Mouse (Mus musculus): Measurements from ENCODE around the gene Fkbp6. TPM values are rescaled to one million over a fixed set of nuclear protein-coding genes. Genes with fewer than 3 reads are reported as not detected.

Gene Fkbp6
- polyA plus RNA-seq, 1 experiment from 2014 or later, result not detected

GRCm38 (mm10) chr5:135301916-135302315 lies 47.9 kb downstream of the Fkbp6 start:
- no peak for ATAC-seq (ENCODE audit: low FRiP score)
- Histone ChIP-seq H3K9me3 (replicated peaks) (no peaks in the 10 kb centered on the region), H3K9ac (no peak overlapping the region), H3K36me3 (no peaks in the 10 kb centered on the region), H3K27ac (0 out of 2 replicates have a peak overlapping the region, but pooled peaks have one; percentile 30), H3K4me2 (replicated peaks) (no peak overlapping the region), H3K27me3 (0 out of 2 replicates have a peak, but pooled peaks cover 3% of the 10 kb centered on the region), H3K4me1 (no peaks in the 10 kb centered on the region), H3K4me3 (no peak overlapping the region)
- 46% methylated on average over 3 of the region's 3 CpGs for WGBS

GRCm38 (mm10) chr5:135292001-135292400 lies 57.8 kb downstream of the Fkbp6 start:
- Histone ChIP-seq H3K27me3 (no peaks in the 10 kb centered on the region), H3K36me3 (no peaks in the 10 kb centered on the region), H3K9ac (no peak overlapping the region), H3K4me2 (replicated peaks) (no peak overlapping the region), H3K27ac (no peak overlapping the region), H3K9me3 (replicated peaks) (no peaks in the 10 kb centered on the region), H3K4me1 (0 out of 2 replicates have a peak, but pooled peaks cover 5% of the 10 kb centered on the region), H3K4me3 (no peak overlapping the region)
- ATAC-seq (ENCODE audit: low FRiP score), result no peak
- WGBS, result 85% methylated on average over 2 of the region's 2 CpGs

- Histone ChIP-seq H3K9me3 (replicated peaks) (no peaks in the 10 kb centered on the region), H3K36me3 (no peaks in the 10 kb centered on the region), H3K9ac (no peak overlapping the region), H3K27me3 (no peaks in the 10 kb centered on the region), H3K4me2 (replicated peaks) (no peak overlapping the region), H3K4me3 (no peak overlapping the region), H3K27ac (no peak overlapping the region), H3K4me1 (0 out of 2 replicates have a peak, but pooled peaks cover 5% of the 10 kb centered on the region)
- ATAC-seq (ENCODE audit: low FRiP score), result no peak
- WGBS, result 44% methylated on average over 4 of the region's 4 CpGs
These were observed 58.7 kb downstream of the Fkbp6 start for GRCm38 (mm10) chr5:135291193-135291592.

GRCm38 (mm10) chr5:135290703-135291102 lies 59.1 kb downstream of the Fkbp6 start:
- WGBS, result 76% methylated on average over 6 of the region's 6 CpGs

GRCm38 (mm10) chr5:135286926-135287325 lies 62.9 kb downstream of the Fkbp6 start:
- Histone ChIP-seq H3K9me3 (replicated peaks) (peaks cover 2% of the 10 kb centered on the region; the same call in 1 of the 2 replicates), H3K4me2 (replicated peaks) (no peak overlapping the region), H3K4me3 (no peak overlapping the region), H3K4me1 (0 out of 2 replicates have a peak, but pooled peaks cover 5% of the 10 kb centered on the region), H3K9ac (no peak overlapping the region), H3K27ac (no peak overlapping the region), H3K27me3 (no peaks in the 10 kb centered on the region), H3K36me3 (no peaks in the 10 kb centered on the region)
- 85% methylated on average over 5 of the region's 5 CpGs for WGBS
- no peak for ATAC-seq (ENCODE audit: low FRiP score)

More at GRCm38 (mm10) chr5:135290703-135291102, 59.1 kb downstream of the Fkbp6 start:
- ATAC-seq (ENCODE audit: low FRiP score), result no peak
- Histone ChIP-seq H3K27ac (no peak overlapping the region), H3K9me3 (replicated peaks) (no peaks in the 10 kb centered on the region), H3K4me3 (no peak overlapping the region), H3K4me2 (replicated peaks) (no peak overlapping the region), H3K9ac (no peak overlapping the region), H3K36me3 (no peaks in the 10 kb centered on the region), H3K27me3 (no peaks in the 10 kb centered on the region), H3K4me1 (0 out of 2 replicates have a peak, but pooled peaks cover 5% of the 10 kb centered on the region)

- H3K4me3 ChIP-seq, result no peak overlapping the region
- no peaks in the 10 kb centered on the region for H3K36me3 ChIP-seq
- H3K9ac ChIP-seq, result no peak overlapping the region
- peaks cover 2% of the 10 kb centered on the region; the same call in 1 of the 2 replicates for H3K9me3 ChIP-seq (replicated peaks)
- WGBS, result 2% methylated on average over 6 of the region's 6 CpGs
- H3K27me3 ChIP-seq, result no peaks in the 10 kb centered on the region
- H3K4me2 ChIP-seq (replicated peaks), result no peak overlapping the region
- peak; percentile 66 for ATAC-seq (ENCODE audit: low FRiP score)
- no peak overlapping the region for H3K27ac ChIP-seq
- H3K4me1 ChIP-seq, result 0 out of 2 replicates have a peak, but pooled peaks cover 3% of the 10 kb centered on the region
These were observed 63.7 kb downstream of the Fkbp6 start for GRCm38 (mm10) chr5:135286185-135286584.

- H3K27me3 ChIP-seq, result no peaks in the 10 kb centered on the region
These were observed 64.6 kb downstream of the Fkbp6 start for GRCm38 (mm10) chr5:135285211-135285610.

GRCm38 (mm10) chr5:135280226-135280625 lies 69.6 kb downstream of the Fkbp6 start:
- H3K36me3 ChIP-seq, result no peaks in the 10 kb centered on the region
- no peak for ATAC-seq (ENCODE audit: low FRiP score)
- H3K9ac ChIP-seq, result no peak overlapping the region
- H3K9me3 ChIP-seq (replicated peaks), result peaks cover 2% of the 10 kb centered on the region; the same call in 1 of the 2 replicates
- H3K4me1 ChIP-seq, result peaks cover 12% of the 10 kb centered on the region; the same call in 1 of the 2 replicates
- H3K4me2 ChIP-seq (replicated peaks), result no peak overlapping the region
- WGBS, result 81% methylated on average over 9 of the region's 9 CpGs
- no peak overlapping the region for H3K4me3 ChIP-seq
- H3K27me3 ChIP-seq, result peaks cover 12% of the 10 kb centered on the region
- H3K27ac ChIP-seq, result no peak overlapping the region

More at GRCm38 (mm10) chr5:135285211-135285610, 64.6 kb downstream of the Fkbp6 start:
- Histone ChIP-seq H3K4me2 (replicated peaks) (no peak overlapping the region), H3K9ac (no peak overlapping the region), H3K36me3 (no peaks in the 10 kb centered on the region), H3K27ac (no peak overlapping the region), H3K9me3 (replicated peaks) (peaks cover 2% of the 10 kb centered on the region; the same call in 1 of the 2 replicates), H3K4me1 (no peaks in the 10 kb centered on the region), H3K4me3 (no peak overlapping the region)
- WGBS, result 69% methylated on average over 3 of the region's 3 CpGs
- no peak for ATAC-seq (ENCODE audit: low FRiP score)

GRCm38 (mm10) chr5:135276597-135276996 lies 73.2 kb downstream of the Fkbp6 start:
- Histone ChIP-seq H3K27ac (no peak overlapping the region), H3K9ac (peak overlapping the region; percentile 2; the same call in 1 of the 2 replicates)

GRCm38 (mm10) chr5:135274663-135275396 lies 75.0 kb downstream of the Fkbp6 start:
- Histone ChIP-seq H3K27me3 (peaks cover 15% of the 10 kb centered on the region), H3K36me3 (no peaks in the 10 kb centered on the region), H3K9me3 (replicated peaks) (no peaks in the 10 kb centered on the region), H3K9ac (no peak overlapping the region), H3K4me1 (peaks cover 33% of the 10 kb centered on the region), H3K4me3 (no peak overlapping the region), H3K27ac (peak overlapping the region; percentile 68), H3K4me2 (replicated peaks) (peak overlapping the region; percentile 9)
- ATAC-seq (ENCODE audit: low FRiP score), result no peak
- WGBS, result 9% methylated on average over 15 of the region's 15 CpGs

More at GRCm38 (mm10) chr5:135276597-135276996, 73.2 kb downstream of the Fkbp6 start:
- ATAC-seq (ENCODE audit: low FRiP score), result no peak
- H3K36me3 ChIP-seq, result no peaks in the 10 kb centered on the region
- H3K4me3 ChIP-seq, result peak overlapping the region; percentile 10
- peaks cover 15% of the 10 kb centered on the region for H3K27me3 ChIP-seq
- H3K4me1 ChIP-seq, result peaks cover 31% of the 10 kb centered on the region
- H3K4me2 ChIP-seq (replicated peaks), result peak overlapping the region; percentile 38
- H3K9me3 ChIP-seq (replicated peaks), result no peaks in the 10 kb centered on the region
- 5% methylated on average over 36 of the region's 36 CpGs for WGBS

- Histone ChIP-seq H3K4me1 (peaks cover 30% of the 10 kb centered on the region), H3K9ac (no peak overlapping the region), H3K4me2 (replicated peaks) (no peak overlapping the region), H3K4me3 (no peak overlapping the region), H3K27ac (0 out of 2 replicates have a peak overlapping the region, but pooled peaks have one; percentile 30), H3K36me3 (no peaks in the 10 kb centered on the region), H3K9me3 (replicated peaks) (no peaks in the 10 kb centered on the region), H3K27me3 (peaks cover 13% of the 10 kb centered on the region)
- no peak for ATAC-seq (ENCODE audit: low FRiP score)
- WGBS, result 57% methylated on average over 12 of the region's 12 CpGs
These were observed 78.2 kb downstream of the Fkbp6 start for GRCm38 (mm10) chr5:135271563-135272165.

GRCm38 (mm10) chr5:135270361-135270760 lies 79.5 kb downstream of the Fkbp6 start:
- ATAC-seq (ENCODE audit: low FRiP score), result no peak

More at GRCm38 (mm10) chr5:135270361-135270760, 79.5 kb downstream of the Fkbp6 start:
- no peak overlapping the region for H3K4me2 ChIP-seq (replicated peaks)
- H3K27ac ChIP-seq, result no peak overlapping the region
- H3K9me3 ChIP-seq (replicated peaks), result no peaks in the 10 kb centered on the region
- H3K27me3 ChIP-seq, result peaks cover 3% of the 10 kb centered on the region
- H3K36me3 ChIP-seq, result no peaks in the 10 kb centered on the region
- peaks cover 21% of the 10 kb centered on the region for H3K4me1 ChIP-seq
- WGBS, result 82% methylated on average over 4 of the region's 4 CpGs
- no peak overlapping the region for H3K4me3 ChIP-seq
- no peak overlapping the region for H3K9ac ChIP-seq

Data from hindbrain, embryonic 12.5 days (tissue).